8 mouse cellular contexts compared by ENCODE assay signal in the genomic region with DNA sequence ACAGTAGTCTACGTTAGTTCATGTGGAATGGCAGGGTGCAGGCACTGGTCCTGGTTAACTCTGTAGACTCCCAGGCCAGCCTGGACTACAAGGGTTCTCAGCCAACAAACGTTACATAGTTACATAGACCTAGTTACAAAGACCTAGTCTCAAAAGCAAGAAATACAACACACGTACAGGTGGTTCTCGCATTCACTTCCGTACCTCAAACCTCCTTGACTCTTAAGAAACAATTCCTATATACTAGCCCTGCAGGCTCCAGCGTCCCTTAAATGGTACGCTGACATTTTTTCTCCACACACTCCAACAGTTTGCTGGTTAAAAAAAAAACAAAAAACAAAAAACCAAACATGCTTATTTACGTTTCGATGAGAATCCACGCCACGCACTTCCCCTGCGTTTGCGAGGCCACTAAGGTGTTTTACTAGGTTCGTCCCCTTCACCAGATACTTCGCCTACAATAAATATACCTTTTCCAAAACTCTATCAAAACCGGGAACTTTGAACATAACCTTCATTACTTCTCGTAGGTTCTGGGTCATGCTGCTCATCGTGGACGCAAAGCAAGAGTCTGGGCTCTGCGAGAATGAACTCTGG. TPM values are rescaled to one million over a fixed set of nuclear protein-coding genes. Genes with fewer than 3 reads are reported as not detected.
DNase-seq lines count a peak whose midpoint lies in the region; ATAC-seq and TF ChIP-seq lines count a peak whose summit lies in the region.

No protein-coding gene starts in this region.

- no peaks in the 10 kb centered on the region for H3K27me3 ChIP-seq in lung, postnatal 0 days (replicated peaks; ENCODE audit: insufficient read depth, low read length)
- no peaks in the 10 kb centered on the region for H3K27me3 ChIP-seq in hindbrain, embryonic 14.5 days (ENCODE audit: control insufficient read depth, insufficient read depth, low read length)

- ATAC-seq in lung, postnatal 0 days = no peak
- no peak for ATAC-seq in hindbrain, embryonic 14.5 days (ENCODE audit: low FRiP score)
- ATAC-seq in megakaryocyte progenitor cell, adult 5-6 weeks (replicated peaks; ENCODE audit: poor library complexity) = peak; percentile 7; the same call in 1 of the 2 replicates

- intact Hi-C loops in left cerebral cortex, postnatal 4 days (cut with DNase I) = no loop called here
- intact Hi-C loops in left cerebral cortex, postnatal 10 days (cut with DNase I) = no loop called here

- H3K4me2 ChIP-seq in lung, postnatal 0 days (replicated peaks; ENCODE audit: low read depth, low read length) = peak overlapping the region; percentile 89
- H3K4me2 ChIP-seq in hindbrain, embryonic 14.5 days (replicated peaks) = peak overlapping the region; percentile 73

- no peak for TF ChIP-seq CTCF in lung, postnatal 0 days (IDR thresholded peaks at IDR 0.05)

- H3K4me3 ChIP-seq in lung, postnatal 0 days (ENCODE audit: low read depth, low read length) = peak overlapping the region; percentile 83
- peak overlapping the region; percentile 77 for H3K4me3 ChIP-seq in hindbrain, embryonic 14.5 days (replicated peaks; ENCODE audit: low read length)

- H3K9me3 ChIP-seq in lung, postnatal 0 days (ENCODE audit: low read length) = no peaks in the 10 kb centered on the region
- no peaks in the 10 kb centered on the region for H3K9me3 ChIP-seq in hindbrain, embryonic 14.5 days (ENCODE audit: control insufficient read depth, low read length)

- no peak for TF ChIP-seq EP300 in lung, postnatal 0 days (IDR thresholded peaks at IDR 0.05)

- peak overlapping the region; percentile 83 for H3K27ac ChIP-seq in lung, postnatal 0 days (ENCODE audit: low read length)
- H3K27ac ChIP-seq in hindbrain, embryonic 14.5 days = no peak overlapping the region; the same call in 1 of the 2 replicates

- H3K4me1 ChIP-seq in lung, postnatal 0 days (ENCODE audit: insufficient read depth, low read depth, low read length) = peaks cover 4% of the 10 kb centered on the region; the same call in 1 of the 2 replicates
- H3K4me1 ChIP-seq in hindbrain, embryonic 14.5 days (replicated peaks; ENCODE audit: control insufficient read depth, insufficient read depth, low read length) = peaks cover 27% of the 10 kb centered on the region

- 2% methylated on average over 20 of the region's 20 CpGs for WGBS in lung, postnatal 0 days
- 4% methylated on average over 20 of the region's 20 CpGs for WGBS in hindbrain, embryonic 14.5 days

- peak; percentile 33 for DNase-seq in lung, postnatal 0 days (ENCODE audit: low spot score)
- no peak for DNase-seq in lung, postnatal 4 days
- peak; percentile 26 for DNase-seq in embryo, embryonic 11 days
- DNase-seq in hindbrain, embryonic 14.5 days (ENCODE audit: low spot score) = no peak
- no peak for DNase-seq in left cerebral cortex, postnatal 4 days
- no peak for DNase-seq in left cerebral cortex, postnatal 10 days (ENCODE audit: extremely low spot score in 1 of 2, low spot score in 2 of 2)
- no peak for DNase-seq in gastrocnemius, adult 8-10 months (ENCODE audit: low spot score in 2 of 2)

- H3K36me3 ChIP-seq in lung, postnatal 0 days (ENCODE audit: insufficient read depth, low read length) = no peaks in the 10 kb centered on the region
- H3K36me3 ChIP-seq in hindbrain, embryonic 14.5 days (replicated peaks; ENCODE audit: control insufficient read depth, insufficient read depth) = no peaks in the 10 kb centered on the region

- peak overlapping the region; percentile 63 for H3K9ac ChIP-seq in lung, postnatal 0 days (replicated peaks; ENCODE audit: low read depth)
- H3K9ac ChIP-seq in hindbrain, embryonic 14.5 days = peak overlapping the region; percentile 52

RNA-seq across cellular contexts. Expression of a gene that starts 0.5 kb away (rescaled TPM):
- polyA plus RNA-seq in lung, postnatal 0 days (2015; fragmentation: Nextera tagmentation; extraction: Ambion mirVana) = 87.2 and 92.5 TPM in 2 replicates
- 55.6 and 59.9 TPM in 2 replicates for polyA plus RNA-seq in hindbrain, embryonic 14.5 days (2014; fragmentation: Nextera tagmentation; extraction: Ambion mirVana)
- 41.4 and 46.0 TPM in 2 replicates for total RNA-seq in megakaryocyte progenitor cell, adult 5-6 weeks (2015)
- total RNA-seq in megakaryocyte progenitor cell, adult 5-6 weeks (2017) = 43.2 and 56.2 TPM in 2 replicates
- 10 to 100 TPM; 37.2 to 38.3 TPM for total RNA-seq in left cerebral cortex, postnatal 4 days (2021)
- total RNA-seq in left cerebral cortex, postnatal 10 days (2021) = 10 to 100 TPM; 42.0 to 49.5 TPM
- 100 to 1,000 TPM; 129 to 137 (median 136) TPM for total RNA-seq in gastrocnemius, adult 8-10 months (2022)

RNA-seq across cellular contexts. Expression of a gene that starts 0.6 kb away (rescaled TPM):
- 20.8 and 21.2 TPM in 2 replicates for polyA plus RNA-seq in lung, postnatal 0 days (2015; fragmentation: Nextera tagmentation; extraction: Ambion mirVana)
- polyA plus RNA-seq in hindbrain, embryonic 14.5 days (2014; fragmentation: Nextera tagmentation; extraction: Ambion mirVana) = 34.7 and 37.5 TPM in 2 replicates
- 71.0 and 73.2 TPM in 2 replicates for total RNA-seq in megakaryocyte progenitor cell, adult 5-6 weeks (2015)
- 55.6 and 62.0 TPM in 2 replicates for total RNA-seq in megakaryocyte progenitor cell, adult 5-6 weeks (2017)
- 10 to 100 TPM; 22.4 to 22.6 TPM for total RNA-seq in left cerebral cortex, postnatal 4 days (2021)
- 10 to 100 TPM; 21.5 to 22.4 TPM for total RNA-seq in left cerebral cortex, postnatal 10 days (2021)
- 1 to 10 TPM; 7.2 to 9.8 (median 8.1) TPM for total RNA-seq in gastrocnemius, adult 8-10 months (2022)

RNA-seq across cellular contexts. Expression of a gene that starts 14.1 kb away (rescaled TPM):
- polyA plus RNA-seq in lung, postnatal 0 days (2015; fragmentation: Nextera tagmentation; extraction: Ambion mirVana) = 0.33 and 0.35 TPM in 2 replicates
- polyA plus RNA-seq in hindbrain, embryonic 14.5 days (2014; fragmentation: Nextera tagmentation; extraction: Ambion mirVana) = 5.5 and 8.0 TPM in 2 replicates
- total RNA-seq in megakaryocyte progenitor cell, adult 5-6 weeks (2015) = not detected in 2 replicates
- not detected in 2 replicates for total RNA-seq in megakaryocyte progenitor cell, adult 5-6 weeks (2017)
- total RNA-seq in left cerebral cortex, postnatal 4 days (2021) = 10 to 100 TPM; 19.1 to 22.2 TPM
- 10 to 100 TPM; 30.4 to 33.3 TPM for total RNA-seq in left cerebral cortex, postnatal 10 days (2021)
- not detected for total RNA-seq in gastrocnemius, adult 8-10 months (2022)

RNA-seq across cellular contexts. Expression of a gene that starts 29.4 kb away (rescaled TPM):
- polyA plus RNA-seq in lung, postnatal 0 days (2015; fragmentation: Nextera tagmentation; extraction: Ambion mirVana) = 18.5 and 20.8 TPM in 2 replicates
- polyA plus RNA-seq in hindbrain, embryonic 14.5 days (2014; fragmentation: Nextera tagmentation; extraction: Ambion mirVana) = 40.8 and 43.7 TPM in 2 replicates
- total RNA-seq in megakaryocyte progenitor cell, adult 5-6 weeks (2015) = 142 and 148 TPM in 2 replicates
- total RNA-seq in megakaryocyte progenitor cell, adult 5-6 weeks (2017) = 59.3 and 60.2 TPM in 2 replicates
- 100 to 1,000 TPM; 219 to 228 TPM for total RNA-seq in left cerebral cortex, postnatal 4 days (2021)
- total RNA-seq in left cerebral cortex, postnatal 10 days (2021) = 100 to 1,000 TPM; 224 TPM
- 10 to 100 TPM; 45.0 to 68.9 (median 57.9) TPM for total RNA-seq in gastrocnemius, adult 8-10 months (2022)

Comparison
In these comparisons a context has a peak if more than half of its experiments do, and no peak if none do; other contexts are left out.
1. DNase-seq: peak in lung, postnatal 0 days (single experiment) and embryo, embryonic 11 days (single experiment); none in lung, postnatal 4 days (0 of 2), hindbrain, embryonic 14.5 days (single experiment), left cerebral cortex, postnatal 4 days (single experiment), left cerebral cortex, postnatal 10 days (0 of 2) and gastrocnemius, adult 8-10 months (0 of 2).
2. RNA of a gene that starts 14.1 kb away (total RNA-seq): 30.4 to 33.3 TPM in left cerebral cortex, postnatal 10 days and 19.1 to 22.2 TPM in left cerebral cortex, postnatal 4 days; not detected in megakaryocyte progenitor cell, adult 5-6 weeks and not detected in gastrocnemius, adult 8-10 months; every median in the first group is over 10 times any median in the second.